Mouse (Mus musculus) limb, embryonic 15.5 days (tissue): ENCODE data around the gene Gm28230. TPM values are rescaled to one million over a fixed set of nuclear protein-coding genes. Genes with fewer than 3 reads are reported as not detected.

Experiments used
- ATAC-seq: fragments of 200-750 bp; cut with Nextera tagmentation; 2 replicates; pipeline ENCODE4 v1.8.0; 2017; ENCODE audit warnings: low read depth, moderate TSS enrichment; ENCODE audit not compliant: insufficient number of reproducible peaks, low FRiP score, low TSS enrichment
- H3K27ac ChIP-seq: fragments of 300-500 bp; sonication (generic); 2 replicates; pipeline ENCODE4 v1.5.1; 2015; ENCODE audit warnings: moderate library complexity, mild to moderate bottlenecking, inconsistent platforms
- H3K27me3 ChIP-seq: fragments of 300-500 bp; sonication (generic); 2 replicates; pipeline ENCODE4 v1.6.1; 2015; ENCODE audit warnings: inconsistent platforms
- H3K36me3 ChIP-seq: fragments of 300-500 bp; sonication (generic); 2 replicates; pipeline ENCODE4 v1.6.1; 2015; ENCODE audit warnings: inconsistent platforms
- H3K4me1 ChIP-seq: fragments of 300-500 bp; sonication (generic); 2 replicates; pipeline ENCODE4 v1.6.1; 2015; ENCODE audit warnings: inconsistent platforms
- H3K4me2 ChIP-seq: fragments of 300-500 bp; sonication (generic); 2 replicates; pipeline ENCODE4 v1.6.1; 2015; ENCODE audit warnings: mild to moderate bottlenecking, inconsistent platforms
- H3K4me3 ChIP-seq: fragments of 300-500 bp; sonication (generic); 2 replicates; pipeline ENCODE4 v1.5.1; 2015; ENCODE audit warnings: mild to moderate bottlenecking, inconsistent platforms
- H3K9ac ChIP-seq: fragments of 300-500 bp; sonication (generic); 2 replicates; pipeline ENCODE4 v1.6.1; 2015; ENCODE audit warnings: inconsistent platforms
- H3K9me3 ChIP-seq: fragments of 300-500 bp; sonication (generic); 2 replicates; pipeline ENCODE4 v1.6.1; 2016; ENCODE audit warnings: inconsistent platforms
- WGBS: fragments of 180-500 bp; shearing (Covaris S2); methylation state at CpG from one replicate; pipeline ENCODE4 v1.1.7; 2015; 5-methylcytosine and 5-hydroxymethylcytosine counted together
- polyA plus RNA-seq: library from polyadenylated mRNA; unstranded; fragments of >200 nt; fragmentation: Nextera tagmentation; extraction: Ambion mirVana; gene quantifications from 2 replicates; pipeline ENCODE4 v1.2.1, GENCODE M21; 2015

The Gm28230 gene
- polyA plus RNA-seq, 1 experiment from 2014 or later, result 0.08 TPM

DNA sequence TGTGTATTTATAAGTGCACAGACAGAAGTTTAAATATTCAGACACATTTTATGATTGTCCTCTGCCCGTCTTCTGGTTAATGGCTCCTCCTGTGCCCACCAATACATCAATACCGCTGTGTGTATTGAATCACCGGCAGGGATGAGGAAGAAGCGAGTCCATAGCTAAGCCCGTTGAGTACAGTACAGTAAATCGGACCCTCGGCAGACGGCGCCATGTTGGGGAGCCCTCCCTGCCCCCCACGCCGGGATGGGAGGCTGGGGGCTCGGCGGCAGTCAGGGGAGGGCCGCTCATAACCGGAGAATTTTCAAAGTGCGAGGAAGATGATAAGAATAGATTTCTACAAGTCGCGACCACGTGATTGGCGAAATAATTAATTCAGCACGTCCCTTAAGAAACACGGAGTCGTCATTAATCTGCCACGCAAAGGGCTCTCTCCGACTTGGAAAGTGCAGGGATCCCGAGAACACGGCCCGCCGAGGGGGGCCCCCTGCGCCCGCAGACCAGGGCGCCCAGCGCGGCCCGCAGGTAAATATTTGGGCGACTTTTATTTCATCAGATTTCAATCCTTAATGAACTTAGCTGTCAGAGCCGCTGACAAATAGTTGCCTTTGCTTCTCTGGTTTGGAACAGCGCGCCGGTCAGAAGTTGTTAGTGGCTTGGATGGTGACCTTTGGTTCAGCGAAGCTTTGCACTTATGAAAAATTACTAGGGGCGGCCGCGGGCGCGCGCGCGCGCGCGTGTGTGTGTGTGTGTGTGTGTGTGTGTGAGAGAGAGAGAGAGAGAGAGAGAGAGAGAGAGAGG, 6.2 kb downstream of the Gm28230 start:
- H3K9me3 ChIP-seq, result no peaks in the 10 kb centered on the region
- H3K4me1 ChIP-seq, result peaks cover 30% of the 10 kb centered on the region
- H3K4me3 ChIP-seq, result peak overlapping the region; percentile 19
- H3K27ac ChIP-seq, result no peak overlapping the region
- 4% methylated on average over 52 of the region's 52 CpGs for WGBS
- no peak overlapping the region for H3K9ac ChIP-seq
- peaks cover 94% of the 10 kb centered on the region for H3K27me3 ChIP-seq
- peak overlapping the region; percentile 32 for H3K4me2 ChIP-seq
- ATAC-seq, result no peak
- no peaks in the 10 kb centered on the region for H3K36me3 ChIP-seq

DNA sequence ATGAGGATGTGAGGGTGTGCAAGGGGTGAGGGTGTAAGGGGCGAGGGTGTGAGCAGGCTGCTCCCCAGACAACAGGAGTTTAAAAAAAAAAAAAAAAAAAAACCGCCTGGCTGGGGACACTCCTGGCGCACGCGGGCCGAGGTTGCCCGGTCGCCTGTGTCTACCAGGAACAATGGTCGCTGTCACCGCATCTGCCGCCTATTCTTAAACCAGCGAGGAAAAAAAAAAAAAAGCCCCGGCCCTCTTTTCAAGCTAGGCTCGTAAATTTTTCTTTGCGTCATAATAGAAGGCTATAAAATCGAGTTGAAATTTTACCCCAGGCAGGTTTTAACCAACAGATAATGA, 6.8 kb downstream of the Gm28230 start:
- peak overlapping the region; percentile 32 for H3K4me2 ChIP-seq
- H3K27me3 ChIP-seq, result peaks cover 94% of the 10 kb centered on the region
- no peak overlapping the region for H3K9ac ChIP-seq
- no peaks in the 10 kb centered on the region for H3K36me3 ChIP-seq
- no peaks in the 10 kb centered on the region for H3K9me3 ChIP-seq
- H3K4me1 ChIP-seq, result peaks cover 31% of the 10 kb centered on the region
- no peak for ATAC-seq
- H3K4me3 ChIP-seq, result peak overlapping the region; percentile 19; the same call in 1 of the 2 replicates
- no peak overlapping the region for H3K27ac ChIP-seq
- WGBS, result 5% methylated on average over 13 of the region's 16 CpGs

DNA sequence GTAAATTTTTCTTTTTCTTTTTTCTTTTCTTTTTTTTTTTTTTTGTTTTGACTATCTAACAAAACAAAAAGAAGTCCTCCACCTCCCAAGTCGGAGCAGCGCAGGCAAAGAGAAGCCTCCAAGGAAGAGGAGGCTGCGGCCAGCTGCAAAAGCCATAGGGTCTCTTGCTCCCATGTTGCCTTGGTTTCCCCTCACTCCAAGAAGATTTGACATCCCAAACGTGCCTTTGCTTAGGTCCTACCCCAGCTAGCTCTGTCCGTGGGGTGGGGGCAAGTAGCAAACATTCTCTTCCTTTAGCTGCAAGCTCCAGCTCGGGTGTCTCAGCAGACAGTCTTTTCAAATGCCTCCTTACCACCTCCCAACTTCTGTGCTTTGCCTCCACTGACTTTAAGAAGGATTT, 7.2 kb downstream of the Gm28230 start:
- peaks cover 34% of the 10 kb centered on the region for H3K4me1 ChIP-seq
- no peak overlapping the region for H3K4me3 ChIP-seq
- H3K27me3 ChIP-seq, result peaks cover 94% of the 10 kb centered on the region
- no peak overlapping the region; the same call in 1 of the 2 replicates for H3K4me2 ChIP-seq
- no peak overlapping the region for H3K9ac ChIP-seq
- 12% methylated on average over 6 of the region's 6 CpGs for WGBS
- no peak for ATAC-seq
- H3K9me3 ChIP-seq, result no peaks in the 10 kb centered on the region
- no peaks in the 10 kb centered on the region for H3K36me3 ChIP-seq
- no peak overlapping the region for H3K27ac ChIP-seq

DNA sequence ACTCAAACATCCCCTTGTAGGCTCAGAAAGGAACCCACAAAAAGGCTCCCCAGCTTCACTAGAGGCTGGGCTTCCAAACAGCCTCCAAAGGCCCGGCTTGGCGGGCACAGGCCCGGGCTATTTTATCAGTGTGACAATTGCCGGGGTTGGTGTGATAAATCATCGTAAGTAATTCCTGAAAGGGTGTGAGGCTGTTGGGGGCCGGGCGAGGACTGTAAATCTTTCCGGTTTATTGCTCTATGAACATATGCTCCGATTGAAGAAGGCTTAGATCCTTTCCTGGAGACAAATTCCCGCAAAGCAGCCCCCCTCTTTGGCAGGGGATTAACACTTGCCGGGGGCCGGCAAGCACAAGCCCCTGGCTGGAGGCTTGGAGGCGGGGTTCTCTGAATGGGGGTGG, 7.9 kb downstream of the Gm28230 start:
- Histone ChIP-seq H3K4me1 (peaks cover 35% of the 10 kb centered on the region), H3K4me3 (no peak overlapping the region), H3K27ac (no peak overlapping the region), H3K9me3 (no peaks in the 10 kb centered on the region), H3K36me3 (no peaks in the 10 kb centered on the region), H3K9ac (no peak overlapping the region), H3K4me2 (no peak overlapping the region), H3K27me3 (peaks cover 94% of the 10 kb centered on the region)
- WGBS, result 15% methylated on average over 13 of the region's 13 CpGs
- no peak for ATAC-seq

DNA sequence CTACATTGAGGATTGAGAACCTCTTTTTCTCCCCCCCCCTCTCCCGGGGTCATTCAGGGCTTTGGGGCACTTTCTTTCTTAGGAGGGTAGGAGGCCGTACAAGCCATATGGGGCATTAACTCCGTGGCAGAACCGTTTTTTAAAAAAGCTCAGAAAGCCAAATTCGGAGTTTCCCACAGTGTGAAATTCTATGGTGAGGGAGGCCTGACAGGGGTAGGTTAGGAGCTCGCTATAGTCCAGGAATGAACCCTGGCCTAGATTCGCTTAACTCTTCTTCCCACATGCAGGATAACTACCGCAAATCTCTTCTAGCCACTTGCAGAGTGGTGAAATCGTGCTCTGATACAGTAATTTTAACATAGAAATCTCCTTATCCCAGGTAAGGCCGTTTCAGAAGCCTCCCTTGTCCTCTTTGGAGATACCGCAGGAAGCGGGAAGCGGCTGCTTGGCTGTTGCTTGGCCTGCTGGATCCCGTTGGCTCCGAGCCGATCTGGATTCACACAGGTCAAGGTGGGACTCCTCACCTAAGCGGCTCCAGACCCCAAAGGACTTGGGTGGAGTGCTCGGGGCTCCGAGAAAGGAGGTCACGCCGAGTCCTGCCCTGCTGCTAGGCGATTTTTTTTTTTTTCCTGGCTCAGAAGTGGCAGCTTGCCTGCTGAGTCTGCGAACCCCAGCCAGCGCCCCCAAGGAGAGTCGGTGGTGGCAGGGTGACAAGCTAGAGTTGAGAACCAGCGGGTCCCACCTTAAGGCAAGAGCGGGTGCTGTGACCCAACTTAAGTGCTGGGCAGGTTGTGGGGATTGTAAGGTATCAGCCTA, 8.7 kb downstream of the Gm28230 start:
- WGBS, result 15% methylated on average over 27 of the region's 27 CpGs

DNA sequence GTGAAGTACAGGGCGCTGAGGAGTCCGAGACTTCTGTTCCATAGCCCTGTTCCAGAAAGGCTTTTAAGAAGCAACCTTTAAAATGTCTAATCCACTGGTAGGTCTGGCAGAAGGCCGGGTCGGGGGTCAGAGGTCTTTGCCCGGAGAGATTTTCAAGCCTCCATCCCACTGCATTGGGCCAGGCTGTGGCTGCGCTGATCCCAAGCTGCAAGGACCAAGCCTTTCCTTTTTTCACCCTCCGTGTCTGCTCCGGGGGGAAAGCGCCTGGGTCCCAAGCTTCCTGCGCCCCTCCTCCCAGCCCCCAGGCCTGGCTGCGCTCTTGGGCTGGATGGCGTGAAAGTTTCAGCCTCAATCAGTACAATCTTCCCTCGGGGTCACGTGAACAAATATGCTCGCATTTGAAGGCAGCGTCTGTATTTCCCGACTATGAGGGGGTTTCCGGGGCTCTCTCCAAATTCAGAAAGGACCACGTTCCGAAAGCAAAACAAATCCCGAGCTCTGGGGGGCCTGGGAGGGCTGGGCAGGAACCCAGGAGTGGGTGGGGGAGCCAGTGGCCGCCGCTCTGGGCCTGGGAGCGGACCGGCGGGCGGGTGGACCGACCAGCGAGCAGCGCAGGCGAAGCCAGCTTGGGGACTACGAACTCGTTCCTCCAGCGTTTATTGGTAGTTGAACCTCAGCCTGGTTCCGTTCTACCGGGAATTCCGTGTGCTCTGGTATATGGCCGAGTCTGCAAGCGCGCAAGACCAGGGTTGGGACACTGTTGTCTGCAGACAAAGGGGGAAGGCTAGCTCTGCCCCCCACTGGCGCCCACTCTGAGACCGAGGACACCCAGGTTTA, 9.5 kb downstream of the Gm28230 start:
- 4% methylated on average over 42 of the region's 42 CpGs for WGBS
- Histone ChIP-seq H3K4me1 (peaks cover 45% of the 10 kb centered on the region), H3K27ac (no peak overlapping the region), H3K9ac (no peak overlapping the region), H3K4me3 (peak overlapping the region; percentile 13), H3K27me3 (peaks cover 98% of the 10 kb centered on the region), H3K4me2 (peak overlapping the region; percentile 30), H3K9me3 (no peaks in the 10 kb centered on the region), H3K36me3 (no peaks in the 10 kb centered on the region)
- no peak for ATAC-seq

More for the DNA sequence above, 8.7 kb downstream of the Gm28230 start:
- peaks cover 39% of the 10 kb centered on the region for H3K4me1 ChIP-seq
- ATAC-seq, result no peak
- 0 out of 2 replicates have a peak overlapping the region, but pooled peaks have one; percentile 13 for H3K4me3 ChIP-seq
- H3K4me2 ChIP-seq, result peak overlapping the region; percentile 30
- no peaks in the 10 kb centered on the region for H3K36me3 ChIP-seq
- H3K27me3 ChIP-seq, result peaks cover 98% of the 10 kb centered on the region
- no peaks in the 10 kb centered on the region for H3K9me3 ChIP-seq
- no peak overlapping the region for H3K27ac ChIP-seq
- H3K9ac ChIP-seq, result no peak overlapping the region

DNA sequence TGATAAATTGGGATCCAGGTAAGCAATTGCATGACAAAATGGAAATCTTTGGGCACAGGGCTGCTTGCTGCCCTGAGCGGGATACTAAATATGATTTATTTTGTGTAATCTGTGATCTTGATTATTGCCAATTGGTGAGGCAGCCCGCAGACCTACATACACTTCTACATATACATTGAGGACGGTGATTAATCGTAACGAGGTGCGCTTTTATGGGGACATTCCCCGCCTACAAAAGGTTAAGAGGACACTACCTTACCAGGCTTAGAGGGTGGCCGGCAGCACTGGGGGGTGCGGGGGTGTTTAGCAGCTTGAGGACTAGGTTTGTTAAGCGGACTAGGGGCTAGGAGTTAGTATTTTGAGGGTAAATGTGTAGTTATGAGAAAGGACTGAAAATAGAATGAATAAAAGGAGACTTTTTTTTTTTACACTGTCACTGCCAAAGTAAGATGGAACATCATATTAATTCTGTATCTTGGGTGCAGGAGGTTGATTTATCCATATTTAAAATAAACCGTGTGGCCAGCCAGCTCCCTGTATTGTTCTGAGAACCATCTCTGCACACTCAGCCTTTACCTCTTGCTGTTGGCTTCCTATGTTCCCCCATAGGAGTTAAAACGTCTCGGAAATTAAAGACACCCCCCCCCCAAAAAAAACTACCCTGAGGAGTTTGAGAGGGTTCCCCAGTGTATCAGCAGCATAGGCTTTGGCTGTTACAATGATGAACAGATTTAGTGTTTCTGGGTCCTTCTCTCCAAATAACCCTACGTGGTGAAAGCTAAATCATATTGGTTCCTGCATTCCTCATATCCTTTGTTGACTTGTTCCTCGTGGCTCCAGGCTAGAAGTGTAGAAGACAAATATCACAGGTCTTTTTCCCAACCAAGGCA, 10.4 kb downstream of the Gm28230 start:
- peaks cover 45% of the 10 kb centered on the region for H3K4me1 ChIP-seq
- H3K27me3 ChIP-seq, result peaks cover 98% of the 10 kb centered on the region
- H3K9me3 ChIP-seq, result no peaks in the 10 kb centered on the region
- no peak for ATAC-seq
- no peaks in the 10 kb centered on the region for H3K36me3 ChIP-seq
- H3K4me2 ChIP-seq, result no peak overlapping the region
- H3K9ac ChIP-seq, result no peak overlapping the region
- H3K27ac ChIP-seq, result no peak overlapping the region
- H3K4me3 ChIP-seq, result peak overlapping the region; percentile 13; the same call in 1 of the 2 replicates
- WGBS, result 9% methylated on average over 15 of the region's 15 CpGs

DNA sequence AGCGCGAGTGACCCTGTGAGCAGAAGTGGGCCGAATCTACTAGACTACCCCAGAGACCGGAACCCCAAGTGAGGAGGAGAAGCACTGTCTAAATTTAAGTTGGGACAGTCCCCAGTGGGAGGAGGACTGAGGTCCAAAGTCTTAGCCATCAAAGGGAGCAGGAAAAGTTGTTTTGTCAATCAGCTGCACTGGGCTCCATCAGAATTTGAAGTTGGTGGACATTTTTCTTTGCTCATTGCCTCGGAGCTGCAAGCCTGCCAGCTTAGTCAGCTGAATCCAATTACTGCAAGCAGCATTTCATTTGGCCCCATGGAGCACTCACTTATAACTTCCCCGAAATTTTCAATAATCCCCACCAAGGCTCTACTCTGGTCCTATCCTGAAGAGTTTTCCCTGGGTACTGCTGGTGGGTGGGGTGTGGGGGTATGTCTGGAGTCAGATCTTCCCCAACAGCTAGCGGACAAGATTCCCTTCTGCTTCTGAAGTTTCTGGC, 11.1 kb downstream of the Gm28230 start:
- H3K4me1 ChIP-seq, result peaks cover 41% of the 10 kb centered on the region
- ATAC-seq, result no peak
- no peak overlapping the region for H3K9ac ChIP-seq
- no peak overlapping the region for H3K4me2 ChIP-seq
- no peaks in the 10 kb centered on the region for H3K36me3 ChIP-seq
- no peaks in the 10 kb centered on the region for H3K9me3 ChIP-seq
- no peak overlapping the region for H3K4me3 ChIP-seq
- 14% methylated on average over 7 of the region's 7 CpGs for WGBS
- peaks cover 98% of the 10 kb centered on the region for H3K27me3 ChIP-seq
- H3K27ac ChIP-seq, result no peak overlapping the region

DNA sequence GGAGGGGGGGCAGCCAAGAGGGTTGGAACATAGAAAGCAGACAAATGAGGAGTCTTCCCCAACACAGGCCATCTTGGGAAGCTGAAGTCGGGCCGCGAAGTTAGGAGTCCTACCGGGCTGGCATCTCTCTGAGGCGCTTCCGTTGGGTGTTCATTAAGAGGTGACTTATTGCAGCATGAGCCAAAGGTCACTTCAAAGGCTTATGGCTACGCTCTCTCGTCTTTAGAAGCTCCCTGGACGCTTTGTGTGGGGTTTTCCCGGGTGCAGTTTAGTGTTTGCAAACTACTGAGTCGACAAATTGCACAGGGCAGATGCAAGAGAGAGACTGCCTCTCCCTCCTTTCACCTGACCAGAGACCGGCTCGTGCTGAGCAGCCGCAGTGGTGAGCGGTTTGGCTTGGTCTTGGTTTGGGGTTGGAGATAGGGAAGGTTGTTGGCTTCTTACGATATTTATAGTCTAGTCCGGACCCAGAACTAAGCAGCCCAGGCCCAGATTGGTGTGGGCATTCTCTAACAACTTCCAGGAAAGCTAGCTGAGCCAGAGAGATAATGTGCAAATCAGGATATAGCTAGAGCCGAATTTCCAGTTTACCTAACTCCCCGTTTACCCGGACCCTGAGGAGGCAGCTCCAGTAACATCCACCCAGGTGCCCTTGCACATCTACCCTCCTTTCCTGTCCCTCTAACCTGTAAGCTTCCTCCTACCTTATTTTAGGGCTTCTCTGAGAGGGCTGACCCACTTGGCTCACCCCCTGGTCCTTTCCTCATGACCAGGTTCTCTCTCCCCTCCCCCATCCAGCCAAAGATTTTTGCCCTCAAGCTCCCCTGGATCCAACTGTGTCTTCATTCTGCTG, 12.3 kb downstream of the Gm28230 start:
- WGBS, result 10% methylated on average over 20 of the region's 20 CpGs
- Histone ChIP-seq H3K4me1 (peaks cover 37% of the 10 kb centered on the region), H3K4me3 (no peak overlapping the region), H3K27me3 (peaks cover 97% of the 10 kb centered on the region), H3K4me2 (no peak overlapping the region), H3K36me3 (no peaks in the 10 kb centered on the region), H3K9ac (no peak overlapping the region), H3K9me3 (no peaks in the 10 kb centered on the region), H3K27ac (no peak overlapping the region)
- ATAC-seq, result no peak

DNA sequence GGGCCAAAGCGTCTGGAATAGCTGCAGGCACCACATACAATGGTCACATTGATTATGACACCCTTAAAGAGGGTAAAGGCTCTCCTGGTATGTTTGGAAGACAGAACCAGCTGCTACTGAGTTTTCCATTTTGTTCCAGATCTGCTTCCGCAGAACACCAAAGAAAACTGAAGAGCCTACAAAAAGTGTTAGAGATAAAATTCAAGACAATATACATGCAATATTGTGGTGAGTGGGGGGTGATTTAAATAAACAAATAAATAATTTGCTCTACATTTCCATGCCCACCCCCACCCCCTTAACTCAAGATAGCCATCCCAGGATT, 12.9 kb downstream of the Gm28230 start:
- Histone ChIP-seq H3K27me3 (peaks cover 97% of the 10 kb centered on the region), H3K4me1 (peaks cover 37% of the 10 kb centered on the region), H3K27ac (no peak overlapping the region), H3K36me3 (no peaks in the 10 kb centered on the region), H3K4me3 (no peak overlapping the region), H3K4me2 (no peak overlapping the region), H3K9ac (no peak overlapping the region), H3K9me3 (no peaks in the 10 kb centered on the region)
- 29% methylated on average over 2 of the region's 2 CpGs for WGBS
- ATAC-seq, result no peak
